Mouse (Mus musculus): ENCODE results near the gene Heg1.

The Heg1 gene

DNA sequence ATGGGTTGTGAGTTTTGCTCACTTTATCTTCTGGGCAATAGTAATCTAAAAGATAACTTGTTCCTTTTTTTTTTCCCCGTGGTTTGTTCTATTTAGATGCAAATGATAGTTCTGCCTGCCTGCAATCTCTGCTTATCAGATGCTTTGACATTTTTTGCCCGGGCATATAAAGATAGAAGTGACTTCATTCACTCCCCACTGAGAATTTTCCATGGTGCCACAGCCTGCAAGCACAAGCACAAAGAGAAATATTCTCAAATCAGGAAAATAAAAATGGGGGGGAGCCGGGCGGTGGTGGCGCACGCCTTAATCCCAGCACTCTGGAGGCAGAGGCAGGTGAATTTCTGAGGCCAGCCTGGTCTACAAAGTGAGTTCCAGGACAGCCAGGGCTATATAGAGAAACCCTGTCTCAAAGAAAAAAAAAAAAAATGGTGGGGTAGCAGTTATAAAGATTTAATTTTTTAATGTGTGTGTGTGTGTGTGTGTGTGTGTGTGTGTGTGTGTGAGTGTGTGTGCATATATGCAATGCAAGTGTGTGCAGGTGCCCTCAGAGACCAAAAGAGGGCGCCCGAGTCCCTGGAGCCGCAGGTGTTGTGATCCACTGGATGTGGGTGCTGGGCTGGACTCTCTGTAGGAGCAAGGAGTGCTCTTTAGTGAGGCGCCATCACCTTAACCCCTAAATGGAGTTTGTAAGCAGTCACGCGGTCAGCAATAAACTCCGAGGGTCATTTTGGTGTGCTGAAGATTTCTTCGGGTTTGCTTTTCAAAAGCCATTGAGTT is 22.1 kb downstream of the Heg1 start:
- no peak for DNase-seq (ENCODE audit: low spot score)

DNA sequence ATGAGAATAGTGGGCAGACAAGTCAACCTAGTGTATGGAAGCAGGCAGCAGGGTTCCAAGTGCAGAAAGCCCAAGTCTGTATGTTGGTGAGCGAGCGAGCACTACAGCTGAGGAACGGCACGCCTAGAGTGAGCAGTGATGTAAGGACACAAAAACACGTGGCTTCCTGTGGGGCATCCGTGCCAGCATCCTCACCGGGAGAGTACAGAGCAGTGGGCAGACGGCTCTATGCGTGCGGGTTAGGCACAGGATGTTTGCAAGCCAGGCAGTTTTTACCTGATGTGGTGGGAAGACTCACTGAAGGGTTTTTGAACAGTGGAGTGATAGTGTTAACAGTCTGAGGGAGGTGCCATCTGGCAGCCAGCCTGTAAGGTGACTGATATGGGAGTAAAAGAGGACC is 23.9 kb downstream of the Heg1 start:
- DNase-seq (ENCODE audit: low spot score) = no peak

GRCm38 (mm10) chr16:33708585-33709397 is 24.6 kb downstream of the Heg1 start:
- no peak for DNase-seq (ENCODE audit: low spot score)

- no peak for DNase-seq (ENCODE audit: low spot score)
Measured at GRCm38 (mm10) chr16:33714271-33714670, 30.1 kb downstream of the Heg1 start.

DNA sequence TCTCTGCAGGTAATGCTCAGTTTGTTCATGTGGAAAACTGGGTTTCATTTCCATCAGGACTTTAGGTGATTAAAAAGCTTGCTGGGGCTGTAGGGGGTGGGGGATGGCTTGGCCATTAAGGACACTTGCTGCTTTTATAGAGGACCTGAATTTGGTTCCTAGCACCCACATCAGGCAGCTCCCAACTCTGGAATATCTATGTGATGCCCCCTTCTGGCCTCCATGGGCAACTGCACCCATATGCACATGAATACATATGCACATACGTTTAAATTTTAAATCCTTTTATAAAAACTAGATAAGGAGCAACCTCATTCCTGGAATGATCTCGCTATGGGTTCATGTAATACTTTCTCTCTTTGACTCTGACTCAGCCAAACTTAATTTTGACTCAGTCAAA is 39.1 kb downstream of the Heg1 start:
- no peak for DNase-seq (ENCODE audit: low spot score)

DNA sequence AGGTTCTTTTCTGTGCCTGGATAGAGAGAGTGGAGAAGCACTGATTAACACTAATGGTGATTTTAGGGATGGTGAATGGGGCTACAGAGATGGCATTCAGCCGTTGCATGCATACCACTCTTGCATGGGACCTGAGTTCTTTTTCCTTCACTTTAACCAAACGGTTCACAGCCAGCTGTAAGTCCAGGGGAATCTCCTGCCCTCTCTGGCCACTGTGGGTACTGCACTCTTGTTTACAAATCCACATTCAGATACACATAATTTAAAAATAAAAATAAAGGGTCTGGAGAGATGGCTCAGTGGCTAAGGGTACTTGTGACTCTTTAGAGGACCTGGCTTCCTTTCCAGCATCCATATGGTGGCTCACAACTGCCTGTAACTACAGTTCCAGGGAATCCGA is 39.8 kb downstream of the Heg1 start:
- no peak for DNase-seq (ENCODE audit: low spot score)

DNA sequence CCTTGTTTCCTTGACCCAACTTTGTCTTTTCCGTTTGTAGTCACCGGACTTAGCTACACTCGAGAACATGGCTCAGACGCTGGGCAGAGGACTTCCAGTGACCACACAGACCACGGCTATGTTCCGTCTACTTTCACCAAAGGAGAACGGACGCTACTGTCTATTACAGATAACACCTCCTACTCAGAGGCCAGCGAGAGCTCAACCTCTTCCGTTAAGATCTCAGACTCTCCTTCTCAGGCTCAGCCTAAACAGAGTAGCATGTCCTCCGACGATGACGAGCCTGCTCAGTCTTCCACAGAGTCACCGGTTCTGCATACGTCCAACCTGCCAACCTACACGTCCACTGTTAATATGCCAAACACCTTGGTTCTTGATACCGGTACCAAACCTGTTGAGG is 42.1 kb downstream of the Heg1 start:
- DNase-seq (ENCODE audit: low spot score) = no peak

DNA sequence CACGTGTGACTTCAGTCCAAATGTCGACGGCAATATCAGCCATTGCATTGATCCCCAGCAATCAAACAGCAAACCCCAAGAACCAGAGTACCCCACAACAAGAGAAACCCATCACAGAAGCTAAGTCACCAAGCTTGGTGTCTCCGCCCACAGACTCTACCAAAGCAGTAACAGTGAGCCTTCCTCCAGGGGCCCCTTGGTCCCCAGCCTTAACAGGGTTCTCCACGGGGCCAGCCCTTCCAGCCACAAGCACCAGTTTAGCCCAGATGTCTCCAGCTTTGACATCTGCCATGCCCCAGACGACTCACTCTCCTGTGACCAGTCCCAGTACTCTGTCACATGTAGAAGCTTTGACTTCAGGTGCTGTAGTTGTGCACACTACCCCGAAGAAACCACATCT is 42.7 kb downstream of the Heg1 start:
- DNase-seq (ENCODE audit: low spot score) = no peak

GRCm38 (mm10) chr16:33728427-33728826 is 44.3 kb downstream of the Heg1 start:
- no peak for DNase-seq (ENCODE audit: low spot score)

- no peak for DNase-seq (ENCODE audit: low spot score)
Measured at GRCm38 (mm10) chr16:33731291-33731690, 47.1 kb downstream of the Heg1 start.

GRCm38 (mm10) chr16:33732237-33732749 is 48.1 kb downstream of the Heg1 start:
- no peak for DNase-seq (ENCODE audit: low spot score)

GRCm38 (mm10) chr16:33732846-33733580 is 48.8 kb downstream of the Heg1 start:
- DNase-seq (ENCODE audit: low spot score) = no peak

GRCm38 (mm10) chr16:33733864-33734263 is 49.7 kb downstream of the Heg1 start:
- no peak for DNase-seq (ENCODE audit: low spot score)

- DNase-seq (ENCODE audit: low spot score) = no peak
Measured at GRCm38 (mm10) chr16:33734545-33734944, 50.4 kb downstream of the Heg1 start.

GRCm38 (mm10) chr16:33735238-33735637 is 51.1 kb downstream of the Heg1 start:
- DNase-seq (ENCODE audit: low spot score) = no peak

DNA sequence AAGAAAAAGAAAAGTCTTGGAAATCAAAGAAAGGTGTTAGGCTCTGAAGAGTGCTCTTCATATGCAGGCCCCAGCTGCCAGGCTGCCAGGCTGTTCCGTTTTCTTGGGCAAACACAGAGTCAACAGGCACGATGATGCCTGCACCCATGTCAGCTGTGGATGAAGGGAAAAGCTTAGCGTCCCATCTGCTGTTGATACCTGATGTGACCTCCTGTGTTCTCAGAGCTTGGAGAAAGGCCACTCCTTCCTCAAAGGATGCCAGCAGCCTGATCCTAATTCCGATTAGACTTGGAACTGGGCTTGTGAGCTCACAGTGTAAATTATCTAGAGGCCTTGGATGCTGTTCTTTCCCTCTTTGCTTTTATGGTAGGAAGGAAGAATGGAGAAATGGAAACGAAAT is 51.6 kb downstream of the Heg1 start:
- DNase-seq (ENCODE audit: low spot score) = no peak

GRCm38 (mm10) chr16:33736746-33737145 is 52.6 kb downstream of the Heg1 start:
- DNase-seq (ENCODE audit: low spot score) = no peak

DNA sequence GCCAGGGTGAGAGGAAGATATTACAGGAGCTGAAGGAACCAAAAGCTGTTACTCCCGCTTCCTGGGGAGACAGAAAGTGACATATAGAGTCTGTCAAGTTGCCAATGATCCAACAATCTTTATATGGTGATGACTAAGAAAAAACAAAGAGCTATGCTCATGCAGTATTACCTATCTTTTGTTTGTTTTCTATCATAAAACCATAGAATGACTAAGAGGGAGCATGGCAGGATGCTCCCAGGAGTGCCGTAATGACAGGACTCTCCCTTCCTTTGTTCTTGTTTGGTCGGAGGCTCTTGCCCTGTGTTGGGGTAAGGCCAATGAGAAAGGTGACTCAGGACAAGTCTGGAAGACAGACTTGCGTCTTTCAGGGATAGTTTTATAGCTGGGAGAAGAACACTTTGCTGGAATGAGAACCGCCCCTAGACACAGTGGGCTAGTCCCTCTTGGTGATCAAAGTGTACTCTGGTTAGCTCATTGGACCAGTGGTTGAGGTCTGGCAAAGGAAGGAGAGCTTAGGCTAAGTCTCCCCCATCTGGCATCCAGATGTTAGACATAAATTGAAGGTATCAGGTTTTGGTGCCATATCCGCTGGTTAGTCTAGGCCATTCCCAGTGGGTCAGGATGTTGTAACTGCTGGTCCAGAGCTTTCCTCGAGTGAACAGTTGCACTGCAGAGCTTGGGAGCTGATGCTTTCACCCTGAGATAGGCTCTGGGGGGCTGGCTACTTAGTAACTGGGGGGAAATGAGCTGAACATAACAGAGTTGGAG is 55.0 kb downstream of the Heg1 start:
- DNase-seq (ENCODE audit: low spot score) = no peak

GRCm38 (mm10) chr16:33739802-33740201 is 55.6 kb downstream of the Heg1 start:
- no peak for DNase-seq (ENCODE audit: low spot score)

DNA sequence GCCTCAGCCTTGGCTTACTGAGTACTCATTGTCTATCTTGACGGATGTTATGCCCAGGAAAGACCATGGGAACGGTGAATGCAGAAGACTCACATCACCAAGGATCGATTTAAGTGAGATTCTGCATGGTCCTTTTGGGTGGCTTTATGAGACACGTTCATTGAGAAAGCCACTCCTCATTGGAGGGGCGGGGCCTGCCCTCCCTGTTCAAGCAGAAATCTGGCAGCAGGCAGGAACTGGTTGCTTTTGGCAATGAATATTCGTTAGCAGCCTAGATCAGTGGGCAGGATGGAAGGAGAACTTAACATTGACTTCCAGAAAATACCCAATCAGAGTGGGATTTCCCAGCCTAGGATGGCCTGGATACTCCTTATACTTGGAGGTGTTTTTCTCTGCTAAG is 56.2 kb downstream of the Heg1 start:
- DNase-seq (ENCODE audit: low spot score) = no peak

GRCm38 (mm10) chr16:33741795-33742194 is 57.6 kb downstream of the Heg1 start:
- no peak for DNase-seq (ENCODE audit: low spot score)

DNA sequence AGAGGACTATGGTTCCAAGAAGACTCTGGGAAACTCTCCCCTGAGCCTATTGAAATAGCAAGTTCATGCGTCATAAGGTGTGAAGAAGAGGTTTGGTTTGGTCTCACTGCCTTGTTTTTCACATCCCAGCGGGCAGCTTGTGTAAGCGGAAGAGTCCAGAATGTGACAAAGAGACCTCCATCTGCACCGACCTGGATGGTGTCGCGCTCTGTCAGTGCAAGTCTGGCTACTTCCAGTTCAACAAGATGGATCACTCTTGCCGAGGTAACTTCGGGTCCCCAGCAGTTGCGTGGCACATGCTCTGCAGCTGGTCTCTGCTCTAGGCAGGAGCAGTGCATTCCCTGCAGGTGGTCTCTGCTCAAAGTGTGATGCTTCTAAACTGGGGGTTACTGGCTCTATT is 58.1 kb downstream of the Heg1 start:
- DNase-seq (ENCODE audit: low spot score) = no peak

Data from ovary, postnatal 10 days (tissue).